Mouse (Mus musculus): ENCODE measurements around the gene Cela3a. TPM values are rescaled to one million over a fixed set of nuclear protein-coding genes. Genes with fewer than 3 reads are reported as not detected.

Gene Cela3a
- polyA plus RNA-seq, 1 experiment, result not detected

DNA sequence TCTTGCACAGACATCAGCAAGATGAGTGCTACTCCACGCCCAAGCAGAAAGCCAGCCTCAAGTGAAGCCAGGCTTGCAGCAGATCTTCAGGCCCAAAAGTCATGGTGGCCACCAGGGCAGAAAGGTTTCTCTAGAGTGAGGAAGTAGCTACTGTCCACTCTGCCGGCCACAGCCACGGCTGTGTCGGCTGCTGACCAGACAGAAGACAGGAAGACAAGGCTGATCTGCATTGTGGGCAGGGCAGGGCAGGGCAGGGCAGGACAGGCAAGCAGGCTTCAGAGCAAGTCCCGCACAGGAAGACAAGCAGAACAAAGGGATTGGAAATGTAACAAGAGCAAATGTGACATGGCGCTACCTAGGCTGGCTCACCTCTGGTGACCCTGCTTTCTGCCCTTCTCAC lies 35.9 kb downstream of the Cela3a start:
- TF ChIP-seq CTCF (IDR thresholded peaks at IDR 0.05; ENCODE audit: control insufficient read depth, insufficient read depth, low read length) (0 out of 2 replicates have a peak, but pooled peaks have one; percentile 5), POLR2A (IDR thresholded peaks at IDR 0.05; ENCODE audit: borderline replicate concordance, control insufficient read depth, low read depth, low read length) (no peak)
- WGBS, result 41% methylated on average over 6 of the region's 6 CpGs
- peaks cover 8% of the 10 kb centered on the region for H3K4me1 ChIP-seq (ENCODE audit: control insufficient read depth, insufficient read depth, low read length)
- peak overlapping the region; percentile 79 for H3K27ac ChIP-seq (ENCODE audit: control insufficient read depth, insufficient read depth, low read depth, low read length, poor library complexity)
- no peak overlapping the region for H3K4me3 ChIP-seq (replicated peaks; ENCODE audit: control insufficient read depth, low read depth, low read length)

DNA sequence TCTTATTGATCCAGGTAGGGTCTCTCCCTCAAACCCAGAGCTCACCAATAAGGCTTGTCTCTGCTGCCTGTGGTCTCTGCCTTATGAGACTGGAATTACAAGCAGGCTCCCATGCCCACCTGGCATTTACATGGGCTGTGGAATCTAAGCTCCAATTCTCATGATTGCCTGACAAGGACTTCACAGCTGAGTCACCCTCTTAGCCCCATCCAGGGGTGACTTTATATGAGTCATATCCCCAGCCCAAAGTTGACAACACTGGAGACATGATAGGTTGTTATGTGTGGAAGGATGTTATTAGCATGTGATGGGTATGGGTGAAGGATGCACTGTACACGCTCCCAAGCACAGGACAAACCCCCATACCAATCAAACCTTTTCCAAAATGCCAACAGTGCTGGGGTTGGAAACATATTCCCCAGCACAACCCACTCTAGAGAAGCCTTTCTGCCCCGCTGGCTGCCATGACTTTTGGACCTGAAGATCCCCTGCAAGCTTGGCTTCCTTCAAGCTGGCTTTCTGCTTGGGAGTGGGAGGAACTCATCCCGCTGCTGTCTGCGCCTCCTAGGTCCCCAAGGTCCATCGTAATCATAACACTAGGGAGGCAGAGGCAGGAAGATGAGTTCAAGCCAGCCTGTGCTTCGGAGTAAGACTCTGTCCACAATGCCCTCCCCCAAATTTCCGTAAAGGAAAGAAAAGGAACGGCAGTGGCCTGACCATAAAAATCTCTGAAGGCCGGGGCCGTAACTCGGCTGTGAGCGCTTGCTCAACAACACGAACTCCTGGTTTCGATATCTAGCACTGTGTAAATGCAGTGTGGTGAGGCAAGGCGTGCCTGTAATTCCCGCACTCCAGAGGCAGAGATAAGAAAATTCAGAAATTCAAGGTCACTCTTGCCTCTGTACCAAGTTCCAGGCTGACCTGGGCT lies 37.7 kb downstream of the Cela3a start:
- H3K4me1 ChIP-seq (ENCODE audit: control insufficient read depth, insufficient read depth, low read length), result peaks cover 12% of the 10 kb centered on the region

DNA sequence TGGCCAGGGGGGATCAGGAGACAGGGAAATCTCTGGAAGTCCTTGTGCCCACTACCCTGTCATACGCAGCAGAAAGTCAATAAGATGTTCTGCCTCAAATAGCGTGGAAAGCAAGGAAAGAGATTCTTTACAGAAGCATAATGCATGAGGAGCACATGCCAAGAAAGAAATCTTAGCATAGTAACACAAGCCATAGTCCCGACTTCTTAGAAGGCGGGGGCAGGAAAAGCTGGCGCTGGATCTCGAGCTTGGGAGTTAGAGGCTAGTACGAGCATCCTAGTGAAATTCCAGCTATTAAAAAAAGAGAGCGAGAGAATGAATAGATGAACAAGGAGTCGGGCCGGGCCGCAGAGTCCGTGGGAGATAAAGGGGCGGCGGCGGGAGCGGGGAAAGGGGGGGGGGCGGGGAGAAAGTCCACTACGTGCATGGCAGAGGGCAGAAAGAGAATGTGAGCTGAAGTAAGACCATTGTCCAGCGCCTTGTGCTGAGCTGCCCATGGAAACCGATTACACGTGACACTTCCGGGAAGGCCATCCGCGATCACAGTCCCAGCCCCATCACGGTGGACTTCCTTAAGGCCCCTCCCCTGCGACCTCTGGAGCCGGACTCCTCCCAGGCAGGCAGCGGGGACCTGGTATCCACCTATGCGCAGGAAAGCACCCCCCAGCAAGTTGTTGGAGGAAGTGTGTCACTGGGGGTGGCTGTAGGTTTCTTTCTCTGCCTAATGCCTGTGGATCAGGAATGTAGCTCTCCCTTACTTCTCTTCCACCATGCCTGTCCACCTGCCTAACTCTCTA lies 39.4 kb downstream of the Cela3a start:
- 0 out of 2 replicates have a peak, but pooled peaks have one; percentile 26 for TF ChIP-seq POLR2A (IDR thresholded peaks at IDR 0.05; ENCODE audit: borderline replicate concordance, control insufficient read depth, low read depth, low read length)
- TF ChIP-seq CTCF (IDR thresholded peaks at IDR 0.05; ENCODE audit: control insufficient read depth, insufficient read depth, low read length), result no peak
- peak overlapping the region; percentile 49 for H3K27ac ChIP-seq (ENCODE audit: control insufficient read depth, insufficient read depth, low read depth, low read length, poor library complexity)
- H3K4me1 ChIP-seq (ENCODE audit: control insufficient read depth, insufficient read depth, low read length), result peaks cover 18% of the 10 kb centered on the region

More for the DNA sequence above, 37.7 kb downstream of the Cela3a start:
- Histone ChIP-seq H3K4me3 (replicated peaks; ENCODE audit: control insufficient read depth, low read depth, low read length) (peak overlapping the region; percentile 3), H3K27ac (ENCODE audit: control insufficient read depth, insufficient read depth, low read depth, low read length, poor library complexity) (peak overlapping the region; percentile 38; the same call in 1 of the 2 replicates)
- 60% methylated on average over 16 of the region's 16 CpGs for WGBS
- no peak for TF ChIP-seq CTCF (IDR thresholded peaks at IDR 0.05; ENCODE audit: control insufficient read depth, insufficient read depth, low read length)
- no peak for TF ChIP-seq POLR2A (IDR thresholded peaks at IDR 0.05; ENCODE audit: borderline replicate concordance, control insufficient read depth, low read depth, low read length)

DNA sequence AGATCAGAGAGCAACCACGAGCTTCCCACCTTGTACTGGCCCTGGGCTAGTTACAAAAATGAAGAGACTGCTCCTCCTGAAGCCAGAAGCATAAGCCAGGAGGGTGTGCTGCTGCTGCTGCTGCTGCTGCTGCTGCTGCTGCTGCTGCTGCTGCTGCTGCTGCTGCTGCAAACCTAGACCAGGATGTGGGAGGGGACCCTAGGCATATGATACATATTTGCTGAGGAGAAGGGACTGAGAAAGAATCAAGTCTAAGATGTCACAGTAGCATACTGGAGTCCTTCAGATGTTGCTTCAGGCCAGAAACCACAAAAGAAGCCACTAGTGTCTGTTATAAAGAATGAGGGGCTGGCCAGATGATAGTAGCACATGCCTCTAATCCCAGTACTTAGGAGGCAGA lies 41.4 kb downstream of the Cela3a start:
- TF ChIP-seq POLR2A (IDR thresholded peaks at IDR 0.05; ENCODE audit: borderline replicate concordance, control insufficient read depth, low read depth, low read length), result no peak
- no peak for TF ChIP-seq CTCF (IDR thresholded peaks at IDR 0.05; ENCODE audit: control insufficient read depth, insufficient read depth, low read length)
- 0% methylated on average over 1 of the region's 1 CpGs for WGBS
- Histone ChIP-seq H3K27ac (ENCODE audit: control insufficient read depth, insufficient read depth, low read depth, low read length, poor library complexity) (peak overlapping the region; percentile 93), H3K4me3 (replicated peaks; ENCODE audit: control insufficient read depth, low read depth, low read length) (peak overlapping the region; percentile 16), H3K4me1 (ENCODE audit: control insufficient read depth, insufficient read depth, low read length) (peaks cover 15% of the 10 kb centered on the region)

More for the DNA sequence above, 39.4 kb downstream of the Cela3a start:
- 29% methylated on average over 29 of the region's 29 CpGs for WGBS
- peak overlapping the region; percentile 43 for H3K4me3 ChIP-seq (replicated peaks; ENCODE audit: control insufficient read depth, low read depth, low read length)

DNA sequence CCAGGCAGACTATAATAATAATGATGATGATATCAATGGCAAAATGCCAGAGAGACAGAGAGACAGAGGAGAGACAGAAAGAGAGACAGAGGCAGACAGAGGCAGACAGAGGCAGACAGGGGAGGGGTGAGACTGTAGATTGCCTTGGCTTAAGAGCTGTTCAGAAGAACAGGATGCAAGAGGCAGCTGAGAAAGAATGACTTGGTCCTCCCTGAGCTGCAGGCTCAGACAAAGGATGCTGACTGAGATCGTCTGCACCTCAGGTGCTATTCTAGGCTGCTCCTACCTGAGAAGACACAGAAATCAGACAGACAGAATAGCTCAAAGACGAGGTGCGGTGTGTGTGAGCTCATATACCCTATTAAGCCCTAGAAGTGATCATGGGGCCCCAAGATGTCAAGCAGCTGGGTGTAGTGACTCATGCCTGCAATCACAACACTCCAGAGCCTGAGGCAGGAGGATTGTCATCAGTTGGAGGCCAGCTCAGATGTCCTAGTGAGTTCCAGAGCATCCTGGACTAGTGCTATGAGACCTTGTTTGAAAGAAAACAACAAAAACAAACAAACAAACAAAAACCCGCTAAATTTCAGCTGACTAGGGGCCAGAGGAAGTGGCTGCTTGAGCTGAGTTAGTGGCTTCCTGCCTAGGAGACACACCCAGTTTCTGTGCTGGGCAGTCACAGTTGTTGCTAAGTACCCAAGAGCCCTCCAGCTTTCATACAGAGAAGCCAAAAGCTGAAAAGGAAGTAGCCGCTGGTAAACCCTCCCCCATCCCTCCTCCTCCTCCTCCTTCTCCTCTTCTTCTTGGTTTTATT lies 42.1 kb downstream of the Cela3a start:
- H3K4me1 ChIP-seq (ENCODE audit: control insufficient read depth, insufficient read depth, low read length), result peaks cover 15% of the 10 kb centered on the region
- no peak for TF ChIP-seq POLR2A (IDR thresholded peaks at IDR 0.05; ENCODE audit: borderline replicate concordance, control insufficient read depth, low read depth, low read length)
- TF ChIP-seq CTCF (IDR thresholded peaks at IDR 0.05; ENCODE audit: control insufficient read depth, insufficient read depth, low read length), result no peak
- WGBS, result 6% methylated on average over 5 of the region's 5 CpGs

DNA sequence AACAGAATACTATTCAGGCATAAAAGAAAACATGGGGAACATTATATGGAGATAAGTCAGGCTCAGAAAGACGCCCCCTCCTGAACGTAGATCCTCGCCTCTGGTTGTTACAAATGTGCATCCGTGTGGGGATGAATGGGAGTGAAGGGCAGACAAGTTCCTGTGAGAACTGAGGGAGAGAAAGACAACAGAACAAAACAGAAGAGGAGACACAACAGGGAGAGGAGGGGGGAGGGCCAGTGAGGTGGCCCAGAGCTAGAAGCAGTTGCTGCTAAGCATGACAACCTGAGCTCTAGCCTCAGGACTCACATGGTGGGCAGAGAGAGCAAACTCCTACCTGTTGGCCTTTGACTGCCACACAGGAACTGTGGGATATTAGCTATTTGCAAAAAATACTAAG lies 43.5 kb downstream of the Cela3a start:
- TF ChIP-seq CTCF (IDR thresholded peaks at IDR 0.05; ENCODE audit: control insufficient read depth, insufficient read depth, low read length) (no peak), POLR2A (IDR thresholded peaks at IDR 0.05; ENCODE audit: borderline replicate concordance, control insufficient read depth, low read depth, low read length) (no peak)
- H3K4me3 ChIP-seq (replicated peaks; ENCODE audit: control insufficient read depth, low read depth, low read length), result no peak overlapping the region
- peaks cover 15% of the 10 kb centered on the region for H3K4me1 ChIP-seq (ENCODE audit: control insufficient read depth, insufficient read depth, low read length)
- H3K27ac ChIP-seq (ENCODE audit: control insufficient read depth, insufficient read depth, low read depth, low read length, poor library complexity), result peak overlapping the region; percentile 57
- WGBS, result 63% methylated on average over 4 of the region's 4 CpGs

More for the DNA sequence above, 42.1 kb downstream of the Cela3a start:
- Histone ChIP-seq H3K27ac (ENCODE audit: control insufficient read depth, insufficient read depth, low read depth, low read length, poor library complexity) (peak overlapping the region; percentile 93), H3K4me3 (replicated peaks; ENCODE audit: control insufficient read depth, low read depth, low read length) (peak overlapping the region; percentile 19)

DNA sequence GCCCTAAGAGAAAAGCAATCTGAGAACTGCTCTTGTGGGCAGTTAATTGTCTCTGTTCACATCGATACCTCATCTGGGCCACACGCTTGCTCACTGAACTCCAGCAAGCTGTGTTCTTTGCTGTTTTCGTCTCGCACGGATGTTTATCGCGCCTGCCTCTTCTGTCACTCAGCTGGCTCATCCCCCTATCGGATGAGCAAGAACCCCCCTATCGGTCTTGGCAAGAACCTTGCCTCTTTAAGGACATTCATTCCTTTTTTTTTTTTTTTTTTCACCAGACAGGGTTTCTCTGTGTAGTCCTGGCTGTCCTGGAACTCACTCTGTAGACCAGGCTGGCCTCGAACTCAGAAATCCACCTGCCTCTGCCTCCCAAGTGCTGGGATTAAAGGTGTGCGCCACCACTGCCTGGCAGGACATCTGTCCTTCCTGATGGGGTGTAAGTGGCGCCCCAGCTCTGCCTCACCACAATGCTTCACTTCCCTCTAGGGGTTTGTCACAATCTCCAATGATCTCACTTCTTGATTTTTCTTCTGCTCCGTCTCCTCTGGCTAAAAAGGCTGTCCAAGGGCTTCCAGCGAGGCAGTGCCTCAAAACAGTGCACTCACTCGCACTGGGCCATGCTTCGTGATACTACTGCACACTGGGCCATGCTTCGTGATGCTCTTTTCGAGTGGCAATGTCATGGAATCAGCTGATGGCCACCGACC lies 44.1 kb downstream of the Cela3a start:
- TF ChIP-seq CTCF (IDR thresholded peaks at IDR 0.05; ENCODE audit: control insufficient read depth, insufficient read depth, low read length) (no peak), POLR2A (IDR thresholded peaks at IDR 0.05; ENCODE audit: borderline replicate concordance, control insufficient read depth, low read depth, low read length) (no peak)
- Histone ChIP-seq H3K4me3 (replicated peaks; ENCODE audit: control insufficient read depth, low read depth, low read length) (no peak overlapping the region), H3K4me1 (ENCODE audit: control insufficient read depth, insufficient read depth, low read length) (peaks cover 15% of the 10 kb centered on the region), H3K27ac (ENCODE audit: control insufficient read depth, insufficient read depth, low read depth, low read length, poor library complexity) (peak overlapping the region; percentile 74)
- WGBS, result 36% methylated on average over 19 of the region's 19 CpGs

Measured in bone marrow, adult 2 months (tissue).